Mouse (Mus musculus) heart, adult 11 months (tissue): ENCODE measurements around the gene Rab1b.
A peak's percentile ranks its signal among the peaks of the same experiment; 100 is the strongest.
"Not testable (repeated sequence)": the region's sequence is repeated elsewhere in the genome, so short reads cannot be mapped to it uniquely, and the experiment has no call there.

Experiments used
- DNase-seq: peaks from one replicate; pipeline ENCODE4 v3.0.0; 2022

Gene Rab1b

DNA sequence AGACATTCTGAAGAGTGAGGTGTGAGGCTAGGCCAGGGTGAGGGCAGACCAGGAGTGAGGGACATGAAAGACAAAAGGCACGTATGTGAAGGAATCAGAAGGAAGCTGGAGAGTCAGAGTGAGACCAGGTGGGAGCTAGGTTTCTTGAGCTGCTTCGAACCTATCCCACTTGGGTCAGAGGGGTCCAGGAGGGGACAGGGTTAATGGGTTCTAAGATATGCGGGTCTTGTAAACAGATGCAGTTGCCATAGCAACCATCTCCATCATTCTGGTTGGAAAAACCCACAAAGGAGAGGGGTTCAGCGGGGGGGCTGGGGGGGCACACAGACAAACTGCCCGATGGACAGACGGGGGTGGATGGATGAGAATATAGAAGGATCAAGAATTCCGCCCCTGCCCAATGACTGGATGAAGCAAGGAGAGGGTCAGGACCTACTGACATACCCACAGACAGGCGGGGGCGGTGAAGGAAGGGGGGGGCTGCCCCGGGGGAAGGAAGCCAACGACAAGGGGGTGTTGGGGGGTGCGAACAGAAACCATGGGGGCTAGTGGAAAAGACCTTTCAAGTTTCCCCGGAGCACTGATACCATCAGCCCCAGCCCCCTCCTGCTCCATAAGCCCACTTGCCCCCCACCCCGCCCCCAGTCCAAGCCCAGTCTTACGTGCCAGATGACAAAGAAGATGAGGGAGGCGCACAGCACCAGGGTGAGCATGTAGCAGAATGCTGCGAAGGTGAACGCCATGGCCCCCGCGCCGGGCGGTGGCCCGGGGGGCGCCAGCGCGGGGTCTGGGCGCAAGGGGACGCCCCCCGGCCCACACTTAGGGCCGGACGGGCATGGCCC lies 9.1 kb downstream of the Rab1b start:
- no peak for DNase-seq

DNA sequence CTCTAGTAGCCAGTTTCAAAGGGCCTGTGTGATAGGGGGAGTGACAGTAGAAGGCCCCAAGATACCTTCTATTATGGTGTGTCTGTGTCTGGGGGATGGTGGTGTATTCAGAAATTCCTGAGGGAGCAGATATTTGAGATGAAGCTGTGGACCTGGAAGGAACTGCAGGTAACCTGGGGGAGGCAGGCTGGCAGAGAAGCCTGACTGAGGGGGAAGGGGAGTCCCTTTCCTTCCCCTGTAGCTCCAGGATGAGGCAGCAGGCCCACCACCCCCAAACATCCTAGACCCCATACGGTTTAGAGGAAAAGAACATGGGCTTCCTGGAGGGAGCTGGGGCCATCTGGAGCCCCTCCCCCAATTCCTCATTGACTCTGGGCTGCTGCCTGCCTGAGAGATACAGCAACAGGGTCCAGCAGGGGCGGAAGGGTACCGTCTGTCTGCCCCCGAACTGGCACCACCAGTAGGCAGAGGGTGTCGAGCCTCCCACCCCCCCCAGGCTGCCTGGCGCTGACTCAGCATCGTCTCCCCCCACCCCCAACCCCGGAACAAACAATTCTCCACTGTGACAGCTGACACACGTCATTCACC lies 10.9 kb downstream of the Rab1b start:
- no peak for DNase-seq

DNA sequence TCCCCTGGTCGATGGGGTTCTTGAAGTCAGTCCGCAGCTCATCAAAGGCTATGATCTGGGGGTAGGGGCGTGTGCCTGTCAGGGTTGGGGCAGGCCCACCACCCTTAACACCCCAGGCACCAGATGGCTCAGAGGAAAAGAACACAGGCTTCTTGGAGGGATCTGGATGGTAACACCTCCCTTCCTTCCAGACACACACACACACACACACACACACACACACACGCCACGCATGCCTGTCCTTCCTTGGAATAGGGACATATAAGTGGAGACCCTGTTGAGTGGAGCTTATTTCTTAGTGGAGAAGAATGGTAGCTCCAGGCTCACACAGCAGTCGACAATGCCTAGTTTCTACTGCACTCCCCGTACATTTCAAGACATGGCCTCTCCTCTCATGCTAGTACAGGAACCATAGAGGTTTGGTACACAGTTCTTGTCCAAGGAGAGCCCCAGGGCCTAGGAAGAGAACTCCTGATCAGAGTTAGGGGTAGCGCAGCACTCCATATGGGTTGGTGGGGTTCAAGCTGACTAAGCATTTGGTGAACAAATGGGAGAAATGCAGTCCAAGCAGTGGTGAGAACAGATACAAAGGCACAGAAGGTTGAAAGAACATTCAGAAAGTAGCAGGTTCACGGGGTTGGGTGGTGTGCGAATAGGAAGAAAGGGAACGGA lies 12.0 kb downstream of the Rab1b start:
- no peak for DNase-seq

DNA sequence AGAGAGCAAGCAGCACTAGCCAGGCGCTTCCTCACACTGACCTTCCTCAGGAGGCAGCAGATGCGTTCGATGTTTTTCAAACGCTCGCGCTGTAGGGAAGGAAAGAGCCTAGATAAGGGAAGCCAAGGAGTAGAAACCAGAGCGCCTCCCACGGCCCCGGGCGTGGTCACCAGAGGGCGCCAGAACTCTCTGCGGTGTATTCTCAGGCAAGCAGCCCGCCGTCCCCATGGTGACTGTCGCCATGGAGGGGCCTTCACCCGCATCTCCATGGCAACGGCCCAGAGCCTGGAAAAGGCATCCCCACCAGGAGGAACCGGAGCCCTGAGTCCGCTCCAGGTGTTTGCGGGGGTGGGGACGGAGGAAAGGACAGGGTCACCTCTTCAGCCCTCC lies 12.6 kb downstream of the Rab1b start:
- DNase-seq = peak; percentile 99

DNA sequence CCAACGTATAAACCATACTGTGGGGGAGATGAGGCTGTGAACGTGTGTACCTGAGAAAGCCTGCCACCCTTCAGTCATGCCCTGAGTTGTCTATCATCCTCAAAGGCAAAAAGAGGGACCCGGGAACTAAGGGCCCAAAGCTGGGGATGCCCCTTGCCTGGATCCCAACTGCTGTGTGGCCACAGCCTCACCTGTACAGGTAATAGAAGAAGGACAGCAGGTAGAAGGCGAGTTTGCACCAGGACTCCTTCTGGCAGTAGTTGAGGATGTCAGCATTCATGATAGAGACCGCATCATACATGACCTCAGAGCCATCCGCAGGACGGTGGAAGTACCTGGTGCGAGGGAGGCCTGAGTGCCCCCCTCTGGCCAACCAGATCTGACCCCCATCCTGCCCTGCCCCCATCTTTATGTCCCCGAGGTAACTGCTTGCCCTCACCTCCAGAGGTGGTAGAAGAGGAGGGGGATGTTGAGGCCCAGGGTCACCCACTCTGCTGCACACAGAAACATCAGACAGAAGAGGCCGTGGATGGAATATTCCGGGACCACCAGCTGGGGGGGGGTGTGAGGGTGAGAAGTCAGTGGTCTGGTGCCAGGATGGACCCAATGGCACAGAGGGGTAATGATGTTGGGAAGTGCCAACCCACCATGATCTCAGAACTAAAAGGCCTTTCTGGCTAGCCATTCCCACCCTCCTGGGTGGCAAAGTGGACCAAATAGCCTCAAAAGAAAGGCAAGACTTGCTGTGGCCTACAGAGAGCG lies 13.2 kb downstream of the Rab1b start:
- DNase-seq = peak; percentile 94

DNA sequence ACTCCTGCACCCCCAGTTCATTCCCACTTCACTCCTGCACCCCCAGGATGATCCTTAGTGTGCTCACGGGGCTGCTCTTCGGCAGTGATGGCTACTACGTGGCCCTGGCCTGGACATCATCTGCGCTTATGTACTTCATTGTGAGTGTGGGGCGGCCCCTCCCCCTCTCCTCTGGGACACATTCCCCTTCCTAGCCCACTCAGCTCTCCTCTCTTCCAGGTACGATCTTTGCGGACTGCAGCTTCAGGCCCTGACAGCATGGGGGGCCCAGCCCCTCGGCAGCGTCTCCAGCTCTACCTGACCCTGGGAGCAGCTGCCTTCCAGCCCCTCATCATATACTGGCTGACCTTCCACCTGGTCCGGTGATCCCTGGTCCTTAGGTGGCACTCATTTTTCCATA lies 14.8 kb downstream of the Rab1b start:
- DNase-seq = peak; percentile 91

DNA sequence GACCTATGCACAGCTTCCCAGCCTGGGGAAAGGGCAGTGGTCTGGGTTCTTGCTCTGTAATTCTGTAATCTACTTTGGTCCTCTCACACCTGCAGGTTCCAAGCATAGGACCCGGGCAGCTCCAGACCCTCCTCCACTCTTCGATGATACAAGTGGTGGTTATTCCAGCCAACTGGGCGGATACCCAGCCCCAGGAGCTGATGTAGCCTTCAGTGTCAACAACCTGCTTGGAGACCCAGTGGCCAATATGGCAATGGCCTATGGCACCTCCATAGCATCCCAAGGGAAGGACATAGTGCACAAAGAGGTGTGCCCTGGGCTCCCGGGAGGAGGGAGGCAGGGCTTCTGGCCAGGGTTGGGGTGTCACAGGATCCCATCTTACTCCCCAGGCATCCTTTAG lies 17.5 kb downstream of the Rab1b start:
- peak; percentile 93 for DNase-seq

DNA sequence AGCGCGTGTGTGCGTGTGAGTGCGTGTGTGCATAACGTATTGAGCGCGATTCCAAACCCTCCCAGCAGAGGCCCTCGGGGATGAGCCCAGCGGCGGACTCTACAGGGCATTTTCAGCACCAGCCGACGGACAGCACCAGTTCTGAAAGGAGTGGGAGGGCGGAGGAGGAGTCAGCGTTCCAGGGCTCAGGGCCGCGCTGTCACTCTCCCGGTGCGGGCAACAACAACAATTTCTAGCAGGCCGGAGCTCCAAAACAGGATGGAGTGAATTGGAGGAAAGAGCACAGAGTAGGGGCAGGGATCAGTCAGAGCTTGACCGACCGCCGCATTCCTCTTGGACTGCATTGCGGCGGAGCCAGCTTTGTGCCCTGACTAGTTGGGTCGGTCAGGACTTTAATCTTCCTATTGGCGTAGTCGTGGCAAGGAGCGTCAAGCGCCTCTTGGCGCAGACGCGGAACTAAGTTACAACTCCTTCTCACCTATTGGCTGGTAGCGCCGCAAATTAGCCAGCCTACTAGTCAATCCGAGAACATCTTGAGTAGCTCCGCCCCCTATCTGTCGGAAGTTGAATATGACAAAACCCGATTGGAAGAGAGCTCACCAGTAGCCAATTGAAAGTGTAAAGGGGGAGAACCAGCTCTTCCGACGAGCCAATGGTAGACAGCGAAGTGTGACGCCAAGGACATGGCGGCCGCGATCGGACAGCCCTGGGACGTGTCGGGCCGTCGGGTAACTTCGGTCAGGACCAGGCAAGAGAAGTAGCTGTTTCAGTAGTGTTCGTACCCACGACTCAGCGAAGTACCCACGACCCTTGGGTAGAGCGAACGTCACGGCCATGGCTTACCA lies 18.8 kb downstream of the Rab1b start, which contains the start of gene Yif1a:
Yif1a (plus strand) TSS at position 655 of the 845 bp plus-strand sequence.
- peak; percentile 100 for DNase-seq

DNA sequence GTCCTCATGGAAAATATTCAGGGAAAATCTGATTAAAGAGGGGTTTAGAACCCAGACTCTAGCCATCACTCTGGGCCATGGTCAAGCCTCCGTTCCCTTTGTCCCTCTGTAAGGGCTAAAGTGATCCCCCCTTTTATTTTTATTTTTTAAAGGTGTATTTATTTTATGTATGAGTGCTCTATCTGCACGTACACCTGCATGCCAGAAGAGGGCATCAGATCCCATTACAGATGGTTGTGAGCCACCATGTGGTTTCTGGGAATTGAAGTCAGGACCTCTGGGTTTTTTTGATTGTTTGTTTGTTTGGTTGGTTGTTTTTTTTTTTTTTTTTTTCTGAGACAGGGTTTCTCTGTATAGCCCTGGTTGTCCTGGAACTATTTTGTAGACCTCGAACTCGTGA lies 20.3 kb downstream of the Rab1b start:
- not testable (repeated sequence) for DNase-seq

DNA sequence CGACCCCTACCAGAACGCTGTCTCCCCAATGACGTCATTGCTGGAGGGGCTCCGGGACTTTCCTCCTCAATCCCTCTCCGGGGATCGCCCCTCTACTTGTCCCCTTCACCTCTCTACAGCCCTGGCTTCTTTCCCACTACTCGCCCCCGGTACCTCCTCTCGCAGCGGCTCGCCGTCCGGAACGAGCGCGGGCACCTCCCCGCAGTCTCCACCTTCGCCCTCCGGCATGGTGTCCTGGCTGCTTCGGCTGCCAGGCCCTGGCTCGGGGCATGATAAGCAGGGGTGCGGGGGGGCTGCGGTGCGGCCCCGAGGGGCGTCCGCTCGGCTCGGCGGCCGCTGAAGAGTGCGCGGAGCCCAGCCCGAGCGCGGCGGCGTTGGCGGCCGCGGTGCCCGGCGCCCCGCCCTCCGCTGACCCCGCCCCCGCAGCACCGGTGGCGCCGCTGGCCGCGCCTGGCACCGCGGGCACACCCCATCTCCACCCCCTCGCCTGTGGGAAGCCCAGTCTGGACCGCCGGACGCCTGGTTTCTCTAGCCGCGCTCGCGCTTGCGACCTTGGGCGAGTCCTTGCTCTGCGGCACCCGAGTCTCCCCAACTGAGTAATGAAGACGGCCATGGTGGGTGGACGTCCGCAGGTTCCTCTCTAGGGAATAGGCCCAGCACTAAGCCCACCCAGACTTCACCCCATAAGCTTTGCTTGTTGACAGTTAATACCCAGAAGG lies 21.6 kb downstream of the Rab1b start, which contains the start of gene Tmem151a:
Tmem151a (minus strand) TSS at position 387 of the 719 bp plus-strand sequence.
- peak; percentile 94 for DNase-seq

DNA sequence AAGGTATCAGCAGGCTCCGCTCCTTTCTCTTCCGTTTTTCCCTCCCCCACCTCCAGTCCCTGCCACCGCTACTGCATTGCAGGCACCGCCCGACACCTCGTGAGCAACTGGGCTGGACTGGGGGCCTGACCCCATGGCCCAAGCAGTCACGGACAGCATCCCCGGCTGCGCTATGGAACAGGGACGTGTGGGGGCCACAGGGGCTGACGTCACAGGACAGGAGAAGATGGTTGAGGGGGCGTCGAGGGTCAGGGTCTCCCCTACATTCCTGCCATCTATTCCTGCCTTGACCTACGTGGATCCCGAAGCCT lies 22.1 kb downstream of the Rab1b start:
- DNase-seq = peak; percentile 91

DNA sequence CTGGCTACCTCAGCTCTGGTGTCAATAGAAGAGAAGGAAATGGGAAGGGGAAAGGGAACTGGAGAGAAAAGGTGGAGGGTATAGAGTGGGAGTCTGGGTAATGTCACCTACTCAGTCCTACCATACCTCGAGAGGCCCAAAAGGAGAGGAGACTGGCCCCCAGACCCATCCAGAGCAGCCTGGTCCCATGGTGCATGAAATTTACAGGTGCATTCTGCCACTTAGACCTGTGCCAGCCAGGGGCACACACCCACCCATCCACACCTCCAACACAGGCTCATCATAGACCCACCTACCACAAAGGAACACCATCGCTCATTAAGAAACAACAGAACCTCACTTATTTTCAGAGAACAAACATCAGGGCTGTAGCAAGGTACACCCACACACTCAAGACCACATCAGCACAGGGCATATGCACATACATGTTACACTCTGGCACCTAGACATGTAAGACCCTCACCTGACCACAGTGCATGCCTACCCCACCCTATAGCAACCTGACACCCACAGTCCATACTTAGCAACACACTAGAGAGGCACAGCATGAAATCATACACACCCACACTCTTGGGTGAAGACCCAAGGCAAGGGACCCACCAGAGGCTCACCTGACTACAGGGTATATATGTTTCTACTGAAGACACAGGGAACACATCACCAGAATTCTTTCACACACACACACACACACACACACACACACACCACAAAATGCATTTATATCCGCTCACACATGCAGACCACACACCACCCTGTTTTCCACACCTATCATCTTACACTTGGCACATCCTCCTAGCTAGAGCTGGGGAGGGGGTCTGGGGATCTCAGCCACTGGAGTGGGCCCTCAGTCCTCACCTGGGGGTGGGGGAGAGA lies 22.7 kb downstream of the Rab1b start:
- DNase-seq = no peak

DNA sequence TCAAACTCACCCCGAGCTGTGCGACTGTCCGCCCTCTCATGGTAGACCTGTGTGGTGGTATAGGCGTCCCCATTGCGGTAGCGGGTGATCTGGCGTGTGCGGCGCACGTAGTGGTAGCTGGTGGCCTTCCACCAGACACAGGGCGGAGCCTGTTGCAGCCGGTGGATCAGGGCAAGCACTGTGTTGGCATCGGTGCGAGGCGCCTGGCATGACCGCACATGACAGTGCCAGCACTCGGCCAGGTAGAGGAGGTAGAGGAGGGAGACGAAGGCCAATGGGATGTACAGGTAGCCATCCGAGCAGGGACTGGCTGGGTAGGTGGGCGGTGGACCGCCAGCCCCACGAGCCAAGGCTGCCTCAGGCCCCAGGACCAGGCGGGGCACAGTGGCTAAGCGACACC lies 24.3 kb downstream of the Rab1b start:
- no peak for DNase-seq

DNA sequence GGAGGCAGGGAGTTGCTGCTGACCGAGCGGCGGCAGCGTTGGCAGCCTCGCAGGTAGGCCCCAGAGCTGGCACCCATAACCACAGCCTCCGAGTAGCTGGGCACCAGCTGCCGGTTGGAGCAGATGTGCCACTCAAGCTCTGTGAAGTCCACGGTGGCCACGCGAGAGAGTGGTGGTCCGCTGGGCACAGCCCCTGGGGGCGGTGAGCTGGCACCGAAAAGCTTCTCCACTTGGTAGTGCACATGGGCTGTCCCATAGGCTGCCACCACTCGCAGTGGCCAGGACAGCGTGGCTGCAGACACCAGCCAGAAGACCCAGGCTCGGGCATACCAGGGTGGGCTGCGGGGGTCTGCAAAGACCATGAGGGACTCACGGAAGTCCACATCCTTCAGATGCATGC lies 24.9 kb downstream of the Rab1b start:
- no peak for DNase-seq

DNA sequence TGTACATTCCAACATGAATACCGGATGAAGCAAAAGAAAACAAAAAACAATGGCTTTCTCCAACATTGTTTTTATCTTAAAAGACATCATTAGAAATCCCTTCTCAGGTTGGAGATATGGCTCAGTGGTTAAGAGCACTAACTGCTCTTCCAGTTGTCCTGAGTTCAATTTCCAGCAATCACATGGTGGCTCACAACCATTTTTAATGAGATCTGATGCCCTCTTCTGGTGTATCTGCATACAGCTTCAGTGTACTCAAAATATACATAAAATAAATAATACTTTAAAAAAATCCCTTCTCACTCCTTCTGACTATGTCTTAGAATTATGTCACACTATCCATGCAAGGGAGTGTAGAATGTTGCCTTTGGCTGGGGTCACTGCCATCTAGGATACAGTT lies 27.6 kb downstream of the Rab1b start:
- DNase-seq = no peak

DNA sequence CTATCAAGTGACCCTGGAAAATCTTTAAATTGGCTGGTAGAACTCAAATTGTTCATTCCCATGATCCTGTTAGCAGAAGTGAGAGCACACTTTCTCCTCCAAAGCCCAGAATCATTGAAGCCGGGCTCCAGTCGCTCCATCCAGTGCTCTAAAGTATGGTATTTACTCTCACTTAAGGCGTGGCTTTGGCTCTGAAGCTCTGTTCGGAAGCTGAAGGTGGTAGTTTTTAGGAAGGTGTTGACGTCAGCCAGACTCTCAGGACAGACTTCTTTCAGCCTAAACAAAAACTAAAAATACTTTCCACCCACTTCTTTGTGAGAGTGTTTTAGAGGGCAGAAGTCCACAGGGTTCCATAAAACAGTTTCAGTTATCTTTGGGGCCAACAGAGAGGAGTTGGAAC lies 33.4 kb downstream of the Rab1b start:
- no peak for DNase-seq

DNA sequence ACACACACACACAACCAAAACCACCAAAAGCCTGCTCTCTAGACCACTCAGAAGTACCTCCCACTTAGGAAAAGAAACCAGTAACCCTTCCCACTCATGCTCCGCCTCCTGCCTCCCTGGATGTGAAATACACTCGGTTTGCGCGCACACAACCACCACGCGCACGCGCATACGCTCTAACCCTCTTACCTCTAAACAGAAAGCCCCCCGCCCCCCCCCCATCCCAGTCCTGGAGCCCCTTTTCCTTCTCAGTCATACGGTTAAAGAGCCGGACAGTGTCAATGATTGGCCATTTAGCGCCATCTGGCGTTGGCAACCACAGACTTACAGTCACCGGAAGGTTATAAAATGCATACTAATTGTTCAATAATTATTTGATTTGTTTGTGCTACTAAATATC lies 33.8 kb downstream of the Rab1b start:
- peak; percentile 95 for DNase-seq

DNA sequence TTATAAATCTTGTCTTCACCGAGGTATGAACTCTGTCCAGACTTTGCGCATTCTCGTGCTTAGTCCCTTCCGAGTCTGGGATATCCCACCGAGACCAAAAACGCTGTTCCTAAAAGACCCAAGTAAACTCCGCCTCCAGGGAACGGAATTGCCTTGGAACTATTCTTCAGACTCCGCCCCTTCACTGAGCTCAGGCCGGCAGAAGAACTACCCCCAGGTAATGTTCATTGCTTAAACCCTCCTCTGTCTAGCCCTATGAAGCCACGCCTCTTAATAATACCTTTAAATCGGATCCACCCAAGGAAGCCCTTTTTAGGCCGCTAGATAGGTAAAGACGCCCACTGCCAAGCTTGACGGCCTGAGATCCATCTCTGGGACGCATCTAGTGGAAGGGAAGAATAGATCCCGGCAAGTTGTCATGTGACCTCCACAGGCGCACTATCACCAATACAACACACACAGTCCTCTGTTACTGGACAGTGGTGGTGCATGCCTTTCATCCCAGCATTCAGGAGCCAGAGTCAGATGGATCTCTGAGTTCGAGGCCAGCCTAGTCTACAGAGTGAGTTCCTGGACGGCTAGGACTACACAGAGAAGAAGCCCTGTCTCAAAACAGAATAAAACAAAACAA lies 34.4 kb downstream of the Rab1b start:
- DNase-seq = peak; percentile 95

DNA sequence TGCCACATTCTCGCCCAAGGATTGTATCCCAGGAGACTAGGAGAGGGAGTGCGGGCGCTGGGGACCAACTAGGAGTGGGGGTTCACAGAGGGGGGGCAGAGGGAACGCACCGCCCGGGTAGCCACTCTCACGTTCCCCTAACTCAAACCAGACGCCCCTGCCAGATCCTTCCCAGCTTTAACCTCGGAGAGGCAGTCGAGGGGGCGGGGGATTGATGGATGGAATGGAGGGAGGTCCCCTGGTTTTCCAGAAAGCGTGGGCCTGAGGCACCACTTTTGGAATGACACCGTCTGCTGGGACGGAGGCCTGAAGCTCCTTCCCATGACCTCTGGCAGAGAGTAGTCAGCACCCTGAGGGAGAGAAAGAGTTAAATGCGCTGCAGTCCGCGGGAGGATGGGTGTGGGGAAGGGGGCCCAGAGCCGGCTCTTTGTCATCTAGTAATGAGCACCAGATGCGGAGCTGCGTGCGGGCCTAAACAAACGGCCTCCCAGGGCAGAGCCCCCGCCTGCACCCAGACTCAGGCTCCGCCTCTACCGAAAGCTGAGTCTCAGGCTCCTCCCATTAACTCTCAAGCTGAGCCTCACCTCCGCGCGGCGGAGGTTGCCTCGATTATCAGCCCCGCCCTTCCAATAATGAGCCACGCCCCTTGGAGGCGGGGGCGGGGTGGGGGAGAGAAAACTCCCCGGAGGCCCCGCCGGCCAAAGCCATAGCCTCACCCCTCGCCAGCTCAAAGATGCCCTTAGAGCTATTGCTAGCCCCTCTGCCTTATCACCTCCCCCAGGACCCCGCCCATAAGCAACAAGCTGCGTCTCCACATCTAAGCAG lies 35.1 kb downstream of the Rab1b start:
- DNase-seq = peak; percentile 99
